Mouse (Mus musculus) limb, embryonic 15.5 days (tissue): ENCODE measurements around the gene Stard13. TPM values are rescaled to one million over a fixed set of nuclear protein-coding genes. Genes with fewer than 3 reads are reported as not detected.

Source experiments
- ATAC-seq: fragments of 200-750 bp; cut with Nextera tagmentation; 2 replicates; pipeline ENCODE4 v1.8.0; 2017; ENCODE audit warnings: low read depth, moderate TSS enrichment; ENCODE audit not compliant: insufficient number of reproducible peaks, low FRiP score, low TSS enrichment
- H3K27ac ChIP-seq: fragments of 300-500 bp; sonication (generic); 2 replicates; pipeline ENCODE4 v1.5.1; 2015; ENCODE audit warnings: moderate library complexity, mild to moderate bottlenecking, inconsistent platforms
- H3K27me3 ChIP-seq: fragments of 300-500 bp; sonication (generic); 2 replicates; pipeline ENCODE4 v1.6.1; 2015; ENCODE audit warnings: inconsistent platforms
- H3K36me3 ChIP-seq: fragments of 300-500 bp; sonication (generic); 2 replicates; pipeline ENCODE4 v1.6.1; 2015; ENCODE audit warnings: inconsistent platforms
- H3K4me1 ChIP-seq: fragments of 300-500 bp; sonication (generic); 2 replicates; pipeline ENCODE4 v1.6.1; 2015; ENCODE audit warnings: inconsistent platforms
- H3K4me2 ChIP-seq: fragments of 300-500 bp; sonication (generic); 2 replicates; pipeline ENCODE4 v1.6.1; 2015; ENCODE audit warnings: mild to moderate bottlenecking, inconsistent platforms
- H3K4me3 ChIP-seq: fragments of 300-500 bp; sonication (generic); 2 replicates; pipeline ENCODE4 v1.5.1; 2015; ENCODE audit warnings: mild to moderate bottlenecking, inconsistent platforms
- H3K9ac ChIP-seq: fragments of 300-500 bp; sonication (generic); 2 replicates; pipeline ENCODE4 v1.6.1; 2015; ENCODE audit warnings: inconsistent platforms
- H3K9me3 ChIP-seq: fragments of 300-500 bp; sonication (generic); 2 replicates; pipeline ENCODE4 v1.6.1; 2016; ENCODE audit warnings: inconsistent platforms
- WGBS: fragments of 180-500 bp; shearing (Covaris S2); methylation state at CpG from one replicate; pipeline ENCODE4 v1.1.7; 2015; 5-methylcytosine and 5-hydroxymethylcytosine counted together
- polyA plus RNA-seq: library from polyadenylated mRNA; unstranded; fragments of >200 nt; fragmentation: Nextera tagmentation; extraction: Ambion mirVana; gene quantifications from 2 replicates; pipeline ENCODE4 v1.2.1, GENCODE M21; 2015

Gene Stard13
- polyA plus RNA-seq, 1 experiment from 2014 or later = 11.2 TPM

DNA sequence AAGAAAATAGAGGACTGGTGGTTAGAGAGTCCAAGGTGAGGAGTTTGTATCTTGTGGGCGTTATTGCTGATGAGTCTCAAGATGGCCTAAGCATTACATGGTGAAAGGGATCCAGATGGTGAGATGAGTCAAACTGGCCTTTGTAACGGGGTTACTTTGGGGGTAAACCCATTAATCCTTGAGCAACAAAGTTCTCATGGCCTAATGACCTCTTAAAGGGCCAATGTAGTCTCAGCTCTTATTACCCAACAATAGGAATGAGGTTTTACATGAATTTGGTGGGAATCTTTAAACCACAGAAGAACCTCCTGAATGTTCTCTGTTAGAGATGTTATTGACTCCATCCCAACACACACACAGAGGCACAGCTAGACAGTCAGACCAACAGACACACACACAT lies 14.4 kb upstream of the Stard13 start:
- Histone ChIP-seq H3K36me3 (no peaks in the 10 kb centered on the region), H3K4me3 (no peak overlapping the region), H3K9me3 (no peaks in the 10 kb centered on the region), H3K27me3 (no peaks in the 10 kb centered on the region), H3K4me2 (no peak overlapping the region), H3K27ac (no peak overlapping the region), H3K9ac (no peak overlapping the region), H3K4me1 (0 out of 2 replicates have a peak, but pooled peaks cover 3% of the 10 kb centered on the region)
- WGBS = 67% methylated on average over 2 of the region's 2 CpGs
- ATAC-seq = no peak

- no peak for ATAC-seq
- Histone ChIP-seq H3K9me3 (no peaks in the 10 kb centered on the region), H3K9ac (no peak overlapping the region), H3K4me1 (0 out of 2 replicates have a peak, but pooled peaks cover 3% of the 10 kb centered on the region), H3K36me3 (no peaks in the 10 kb centered on the region), H3K27ac (no peak overlapping the region), H3K4me2 (no peak overlapping the region), H3K4me3 (no peak overlapping the region), H3K27me3 (no peaks in the 10 kb centered on the region)
- WGBS = 25% methylated on average over 11 of the region's 11 CpGs
Measured at GRCm38 (mm10) chr5:151247115-151247875, 13.7 kb upstream of the Stard13 start.

DNA sequence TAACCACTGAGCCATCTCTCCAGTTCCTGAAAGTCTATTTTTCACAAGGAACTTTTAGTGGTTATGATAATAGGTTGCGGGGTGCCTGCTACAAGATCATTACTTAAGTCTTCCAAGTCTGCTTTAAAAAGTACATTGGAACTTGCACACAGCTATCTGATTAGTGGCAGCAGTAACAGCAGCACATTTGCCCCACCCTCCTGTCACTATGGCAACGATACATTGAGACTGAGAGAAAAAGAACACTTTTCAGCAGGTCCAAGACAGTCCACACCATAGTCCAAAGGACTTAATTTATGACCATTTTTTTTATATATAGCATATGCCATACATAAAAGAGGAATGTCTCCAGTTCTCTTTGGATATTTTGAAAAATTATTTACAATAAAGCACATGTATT lies 12.7 kb upstream of the Stard13 start:
- no peak overlapping the region for H3K4me2 ChIP-seq
- no peak for ATAC-seq
- H3K27me3 ChIP-seq = no peaks in the 10 kb centered on the region
- 86% methylated on average over 2 of the region's 2 CpGs for WGBS
- no peak overlapping the region for H3K27ac ChIP-seq
- 0 out of 2 replicates have a peak, but pooled peaks cover 3% of the 10 kb centered on the region for H3K4me1 ChIP-seq
- H3K4me3 ChIP-seq = no peak overlapping the region
- no peak overlapping the region for H3K9ac ChIP-seq
- H3K36me3 ChIP-seq = no peaks in the 10 kb centered on the region
- H3K9me3 ChIP-seq = no peaks in the 10 kb centered on the region

GRCm38 (mm10) chr5:151245571-151245970 lies 11.9 kb upstream of the Stard13 start:
- Histone ChIP-seq H3K36me3 (no peaks in the 10 kb centered on the region), H3K9me3 (no peaks in the 10 kb centered on the region), H3K27ac (no peak overlapping the region), H3K4me1 (0 out of 2 replicates have a peak, but pooled peaks cover 3% of the 10 kb centered on the region), H3K4me3 (no peak overlapping the region), H3K4me2 (no peak overlapping the region), H3K9ac (no peak overlapping the region), H3K27me3 (no peaks in the 10 kb centered on the region)
- no peak for ATAC-seq
- 80% methylated on average over 5 of the region's 5 CpGs for WGBS

GRCm38 (mm10) chr5:151238730-151239129 lies 5.1 kb upstream of the Stard13 start:
- no peak overlapping the region for H3K4me2 ChIP-seq
- no peak overlapping the region for H3K27ac ChIP-seq
- peaks cover 2% of the 10 kb centered on the region; the same call in 1 of the 2 replicates for H3K4me1 ChIP-seq
- no peak for ATAC-seq
- no peaks in the 10 kb centered on the region for H3K27me3 ChIP-seq
- H3K4me3 ChIP-seq = no peak overlapping the region
- H3K9ac ChIP-seq = no peak overlapping the region
- H3K9me3 ChIP-seq = no peaks in the 10 kb centered on the region
- 79% methylated on average over 9 of the region's 9 CpGs for WGBS
- no peaks in the 10 kb centered on the region for H3K36me3 ChIP-seq

- Histone ChIP-seq H3K27me3 (peaks cover 5% of the 10 kb centered on the region; the same call in 1 of the 2 replicates), H3K4me3 (no peak overlapping the region), H3K27ac (no peak overlapping the region), H3K9ac (no peak overlapping the region), H3K36me3 (no peaks in the 10 kb centered on the region), H3K9me3 (no peaks in the 10 kb centered on the region), H3K4me1 (peaks cover 14% of the 10 kb centered on the region), H3K4me2 (no peak overlapping the region)
- 82% methylated on average over 5 of the region's 5 CpGs for WGBS
- ATAC-seq = no peak
Measured at GRCm38 (mm10) chr5:151236411-151236810, 2.8 kb upstream of the Stard13 start.

- Histone ChIP-seq H3K9me3 (no peaks in the 10 kb centered on the region), H3K36me3 (no peaks in the 10 kb centered on the region), H3K4me2 (peak overlapping the region; percentile 93), H3K27me3 (peaks cover 5% of the 10 kb centered on the region; the same call in 1 of the 2 replicates), H3K4me3 (peak overlapping the region; percentile 59), H3K27ac (no peak overlapping the region), H3K4me1 (peaks cover 17% of the 10 kb centered on the region), H3K9ac (no peak overlapping the region; the same call in 1 of the 2 replicates)
- no peak for ATAC-seq
- WGBS = 16% methylated on average over 8 of the region's 13 CpGs
Measured at GRCm38 (mm10) chr5:151232576-151233299, 898 bp downstream of the Stard13 start.

- Histone ChIP-seq H3K4me2 (no peak overlapping the region), H3K4me1 (peaks cover 17% of the 10 kb centered on the region), H3K36me3 (no peaks in the 10 kb centered on the region), H3K9ac (no peak overlapping the region), H3K4me3 (peak overlapping the region; percentile 2; the same call in 1 of the 2 replicates), H3K27me3 (peaks cover 5% of the 10 kb centered on the region; the same call in 1 of the 2 replicates), H3K27ac (peak overlapping the region; percentile 47), H3K9me3 (no peaks in the 10 kb centered on the region)
- WGBS = 73% methylated on average over 7 of the region's 7 CpGs
- ATAC-seq = no peak
Measured at GRCm38 (mm10) chr5:151231861-151232260, 1.8 kb downstream of the Stard13 start.

GRCm38 (mm10) chr5:151231411-151231810 lies 2.2 kb downstream of the Stard13 start:
- H3K27ac ChIP-seq = no peak overlapping the region
- ATAC-seq = no peak
- 48% methylated on average over 4 of the region's 4 CpGs for WGBS

GRCm38 (mm10) chr5:151230427-151230826 lies 3.2 kb downstream of the Stard13 start:
- 79% methylated on average over 4 of the region's 4 CpGs for WGBS
- H3K9ac ChIP-seq = no peak overlapping the region
- no peaks in the 10 kb centered on the region for H3K36me3 ChIP-seq
- no peak overlapping the region for H3K4me2 ChIP-seq
- no peak overlapping the region for H3K4me3 ChIP-seq
- no peak overlapping the region for H3K27ac ChIP-seq
- ATAC-seq = no peak
- H3K27me3 ChIP-seq = peaks cover 5% of the 10 kb centered on the region; the same call in 1 of the 2 replicates
- H3K9me3 ChIP-seq = no peaks in the 10 kb centered on the region
- peaks cover 17% of the 10 kb centered on the region for H3K4me1 ChIP-seq

More at GRCm38 (mm10) chr5:151231411-151231810, 2.2 kb downstream of the Stard13 start:
- Histone ChIP-seq H3K36me3 (no peaks in the 10 kb centered on the region), H3K9me3 (no peaks in the 10 kb centered on the region), H3K4me2 (no peak overlapping the region), H3K27me3 (peaks cover 5% of the 10 kb centered on the region; the same call in 1 of the 2 replicates), H3K4me1 (peaks cover 17% of the 10 kb centered on the region), H3K4me3 (no peak overlapping the region), H3K9ac (no peak overlapping the region)

- Histone ChIP-seq H3K9me3 (no peaks in the 10 kb centered on the region), H3K27ac (no peak overlapping the region), H3K4me3 (no peak overlapping the region), H3K9ac (no peak overlapping the region), H3K27me3 (peaks cover 3% of the 10 kb centered on the region; the same call in 1 of the 2 replicates), H3K4me1 (peaks cover 12% of the 10 kb centered on the region), H3K36me3 (no peaks in the 10 kb centered on the region), H3K4me2 (no peak overlapping the region)
- ATAC-seq = no peak
- WGBS = 77% methylated on average over 13 of the region's 13 CpGs
Measured at GRCm38 (mm10) chr5:151228367-151229005, 5.2 kb downstream of the Stard13 start.
